Mouse (Mus musculus) small intestine, adult 2 months (tissue): ENCODE results near the gene Olfr952.

Experiments used
- CTCF ChIP-seq: fragments of 200-500 bp; IDR thresholded peaks from 2 replicates; pipeline ENCODE4 v1.5.1; 2012; ENCODE audit warnings: low read depth, mild to moderate bottlenecking, control low read depth, inconsistent platforms, low read length, moderate library complexity, mixed read lengths; ENCODE audit not compliant: insufficient replicate concordance, insufficient read length; ENCODE audit errors: extremely low read depth
- POLR2A ChIP-seq: fragments of 200-500 bp; IDR thresholded peaks from 2 replicates; pipeline ENCODE4 v1.6.1; 2012; ENCODE audit warnings: low read depth, mild to moderate bottlenecking, control low read depth, inconsistent platforms, low read length, moderate library complexity

GRCm38 (mm10) chr9:39387110-39387509, 39.8 kb downstream of the Olfr952 start, which contains the start of gene Olfr951:
- TF ChIP-seq CTCF: no peak
- TF ChIP-seq POLR2A: no peak
